Mouse (Mus musculus) midbrain, embryonic 13.5 days (tissue): ENCODE measurements around the gene Dazap1. TPM values are rescaled to one million over a fixed set of nuclear protein-coding genes. Genes with fewer than 3 reads are reported as not detected.
"Not testable (repeated sequence)": the region's sequence is repeated elsewhere in the genome, so short reads cannot be mapped to it uniquely, and the experiment has no call there.

Source experiments
- ATAC-seq: fragments of 200-750 bp; cut with Nextera tagmentation; 2 replicates; pipeline ENCODE4 v1.8.0; 2017; ENCODE audit warnings: mild to moderate bottlenecking, moderate TSS enrichment, moderate library complexity
- H3K27ac ChIP-seq: fragments of 300-500 bp; sonication (generic); 2 replicates; pipeline ENCODE4 v1.5.1; 2015; ENCODE audit warnings: inconsistent platforms, mild to moderate bottlenecking, moderate library complexity
- H3K27me3 ChIP-seq: fragments of 300-500 bp; sonication (generic); 2 replicates; pipeline ENCODE4 v1.6.1; 2015; ENCODE audit warnings: mild to moderate bottlenecking, inconsistent platforms
- H3K36me3 ChIP-seq: fragments of 300-500 bp; sonication (generic); 2 replicates; pipeline ENCODE4 v1.6.1; 2015; ENCODE audit warnings: mild to moderate bottlenecking, inconsistent platforms
- H3K4me1 ChIP-seq: fragments of 300-500 bp; sonication (generic); replicated peaks from 2 replicates; pipeline ENCODE4 v1.6.1; 2015; ENCODE audit warnings: inconsistent platforms
- H3K4me2 ChIP-seq: fragments of 300-500 bp; sonication (generic); replicated peaks from 2 replicates; pipeline ENCODE4 v1.6.1; 2015; ENCODE audit warnings: moderate library complexity, mild to moderate bottlenecking, inconsistent platforms
- H3K4me3 ChIP-seq: fragments of 300-500 bp; sonication (generic); replicated peaks from 2 replicates; pipeline ENCODE4 v1.5.1; 2015; ENCODE audit warnings: mild to moderate bottlenecking, inconsistent platforms
- H3K9ac ChIP-seq: fragments of 300-500 bp; sonication (generic); replicated peaks from 2 replicates; pipeline ENCODE4 v1.6.1; 2015; ENCODE audit warnings: mild to moderate bottlenecking, inconsistent platforms
- H3K9me3 ChIP-seq: fragments of 300-500 bp; sonication (generic); 2 replicates; pipeline ENCODE4 v1.6.1; 2016; ENCODE audit warnings: mild to moderate bottlenecking, inconsistent platforms
- WGBS: fragments of 180-500 bp; shearing (Covaris S2); methylation state at CpG from one replicate; pipeline ENCODE4 v1.1.7; 2015; 5-methylcytosine and 5-hydroxymethylcytosine counted together
- polyA plus RNA-seq: library from polyadenylated mRNA; unstranded; fragments of >200 nt; fragmentation: Nextera tagmentation; extraction: Ambion mirVana; gene quantifications from 2 replicates; pipeline ENCODE4 v1.2.1, GENCODE M21; 2015

The Dazap1 gene
- polyA plus RNA-seq, 1 experiment from 2014 or later, result 66.1 TPM

- Histone ChIP-seq H3K9me3 (no peaks in the 10 kb centered on the region), H3K36me3 (peaks cover 98% of the 10 kb centered on the region), H3K4me1 (peaks cover 77% of the 10 kb centered on the region), H3K27me3 (0 out of 2 replicates have a peak, but pooled peaks cover 4% of the 10 kb centered on the region), H3K4me2 (peak overlapping the region; percentile 87), H3K27ac (no peak overlapping the region; the same call in 1 of the 2 replicates), H3K4me3 (peak overlapping the region; percentile 22), H3K9ac (peak overlapping the region; percentile 49)
- no peak for ATAC-seq
- 79% methylated on average over 4 of the region's 4 CpGs for WGBS
Measured at GRCm38 (mm10) chr10:80237020-80237419, 24.3 kb upstream of the Dazap1 start.

GRCm38 (mm10) chr10:80238306-80238705 lies 23.0 kb upstream of the Dazap1 start:
- no peak for ATAC-seq
- Histone ChIP-seq H3K4me1 (peaks cover 74% of the 10 kb centered on the region), H3K36me3 (peaks cover 98% of the 10 kb centered on the region), H3K9ac (peak overlapping the region; percentile 50; the same call in 1 of the 2 replicates), H3K4me3 (peak overlapping the region; percentile 7), H3K4me2 (peak overlapping the region; percentile 87), H3K27ac (peak overlapping the region; percentile 21), H3K27me3 (0 out of 2 replicates have a peak, but pooled peaks cover 8% of the 10 kb centered on the region), H3K9me3 (no peaks in the 10 kb centered on the region)
- 86% methylated on average over 3 of the region's 3 CpGs for WGBS

- Histone ChIP-seq H3K27ac (no peak overlapping the region; the same call in 1 of the 2 replicates), H3K4me2 (peak overlapping the region; percentile 87; the same call in 1 of the 2 replicates), H3K4me3 (no peak overlapping the region), H3K4me1 (peaks cover 65% of the 10 kb centered on the region), H3K9ac (peak overlapping the region; percentile 50; the same call in 1 of the 2 replicates), H3K9me3 (no peaks in the 10 kb centered on the region), H3K27me3 (0 out of 2 replicates have a peak, but pooled peaks cover 8% of the 10 kb centered on the region), H3K36me3 (peaks cover 98% of the 10 kb centered on the region)
- no peak for ATAC-seq
- 93% methylated on average over 6 of the region's 6 CpGs for WGBS
Measured at GRCm38 (mm10) chr10:80239791-80240190, 21.5 kb upstream of the Dazap1 start.

GRCm38 (mm10) chr10:80242088-80242487 lies 19.2 kb upstream of the Dazap1 start:
- peak; percentile 64 for ATAC-seq
- peak overlapping the region; percentile 70 for H3K27ac ChIP-seq
- 26% methylated on average over 9 of the region's 9 CpGs for WGBS
- H3K4me3 ChIP-seq, result no peak overlapping the region
- no peaks in the 10 kb centered on the region for H3K9me3 ChIP-seq
- H3K27me3 ChIP-seq, result 0 out of 2 replicates have a peak, but pooled peaks cover 13% of the 10 kb centered on the region
- H3K4me2 ChIP-seq, result peak overlapping the region; percentile 27
- H3K36me3 ChIP-seq, result peaks cover 76% of the 10 kb centered on the region
- peaks cover 66% of the 10 kb centered on the region for H3K4me1 ChIP-seq
- H3K9ac ChIP-seq, result peak overlapping the region; percentile 36; the same call in 1 of the 2 replicates

- Histone ChIP-seq H3K4me1 (peaks cover 64% of the 10 kb centered on the region), H3K27ac (peak overlapping the region; percentile 70), H3K4me3 (no peak overlapping the region; the same call in 1 of the 2 replicates), H3K9ac (peak overlapping the region; percentile 49; the same call in 1 of the 2 replicates), H3K4me2 (peak overlapping the region; percentile 27), H3K36me3 (peaks cover 71% of the 10 kb centered on the region), H3K9me3 (no peaks in the 10 kb centered on the region), H3K27me3 (0 out of 2 replicates have a peak, but pooled peaks cover 15% of the 10 kb centered on the region)
- 73% methylated on average over 3 of the region's 3 CpGs for WGBS
- ATAC-seq, result no peak
Measured at GRCm38 (mm10) chr10:80242607-80243006, 18.7 kb upstream of the Dazap1 start.

GRCm38 (mm10) chr10:80244791-80245399 lies 16.4 kb upstream of the Dazap1 start:
- peak overlapping the region; percentile 67 for H3K27ac ChIP-seq
- peaks cover 48% of the 10 kb centered on the region for H3K36me3 ChIP-seq
- H3K27me3 ChIP-seq, result 0 out of 2 replicates have a peak, but pooled peaks cover 12% of the 10 kb centered on the region
- no peak for ATAC-seq
- H3K9me3 ChIP-seq, result no peaks in the 10 kb centered on the region
- H3K4me2 ChIP-seq, result no peak overlapping the region
- no peak overlapping the region for H3K9ac ChIP-seq
- 26% methylated on average over 5 of the region's 5 CpGs for WGBS
- H3K4me3 ChIP-seq, result no peak overlapping the region
- peaks cover 55% of the 10 kb centered on the region for H3K4me1 ChIP-seq

GRCm38 (mm10) chr10:80245600-80245999 lies 15.7 kb upstream of the Dazap1 start:
- Histone ChIP-seq H3K9ac (0 out of 2 replicates have a peak overlapping the region, but pooled peaks have one; percentile 28), H3K9me3 (no peaks in the 10 kb centered on the region), H3K4me1 (peaks cover 57% of the 10 kb centered on the region), H3K4me3 (no peak overlapping the region), H3K27ac (peak overlapping the region; percentile 66), H3K36me3 (peaks cover 41% of the 10 kb centered on the region), H3K27me3 (0 out of 2 replicates have a peak, but pooled peaks cover 11% of the 10 kb centered on the region), H3K4me2 (no peak overlapping the region)
- no peak for ATAC-seq
- WGBS, result 0% methylated on average over 4 of the region's 4 CpGs

GRCm38 (mm10) chr10:80247849-80248248 lies 13.4 kb upstream of the Dazap1 start:
- Histone ChIP-seq H3K27ac (no peak overlapping the region), H3K4me2 (no peak overlapping the region; the same call in 1 of the 2 replicates), H3K27me3 (0 out of 2 replicates have a peak, but pooled peaks cover 7% of the 10 kb centered on the region), H3K36me3 (peaks cover 19% of the 10 kb centered on the region), H3K9ac (no peak overlapping the region), H3K4me1 (peaks cover 43% of the 10 kb centered on the region), H3K9me3 (no peaks in the 10 kb centered on the region), H3K4me3 (no peak overlapping the region)
- 36% methylated on average over 6 of the region's 6 CpGs for WGBS
- no peak for ATAC-seq

- peak overlapping the region; percentile 61; the same call in 1 of the 2 replicates for H3K4me3 ChIP-seq
- H3K27ac ChIP-seq, ATAC-seq, H3K27me3 ChIP-seq, H3K9ac ChIP-seq, H3K9me3 ChIP-seq: not testable (repeated sequence)
- H3K4me2 ChIP-seq, result peak overlapping the region; percentile 7; the same call in 1 of the 2 replicates
- peaks cover 16% of the 10 kb centered on the region for H3K36me3 ChIP-seq
- WGBS, result 53% methylated on average over 3 of the region's 3 CpGs
- H3K4me1 ChIP-seq, result peaks cover 41% of the 10 kb centered on the region
Measured at GRCm38 (mm10) chr10:80248437-80248836, 12.8 kb upstream of the Dazap1 start.

GRCm38 (mm10) chr10:80248971-80249640 lies 12.2 kb upstream of the Dazap1 start, which contains the start of gene Ndufs7:
Gene Ndufs7, plus strand, starts transcription at chr10:80249121.
- under 1% methylated on average over 53 of the region's 53 CpGs for WGBS
- H3K4me2 ChIP-seq, result peak within 1 kb of the TSS; percentile 88

GRCm38 (mm10) chr10:80250059-80250458 lies 11.2 kb upstream of the Dazap1 start:
- WGBS, result 41% methylated on average over 2 of the region's 2 CpGs
- Histone ChIP-seq H3K27ac (peak overlapping the region; percentile 89; the same call in 1 of the 2 replicates), H3K4me2 (peak overlapping the region; percentile 88), H3K27me3 (0 out of 2 replicates have a peak, but pooled peaks cover 7% of the 10 kb centered on the region), H3K9ac (peak overlapping the region; percentile 81), H3K4me1 (peaks cover 35% of the 10 kb centered on the region), H3K36me3 (peaks cover 19% of the 10 kb centered on the region), H3K9me3 (no peaks in the 10 kb centered on the region), H3K4me3 (peak overlapping the region; percentile 61)
- no peak for ATAC-seq

More at GRCm38 (mm10) chr10:80248971-80249640, 12.2 kb upstream of the Dazap1 start, which contains the start of gene Ndufs7:
- Histone ChIP-seq H3K27me3 (0 out of 2 replicates have a peak, but pooled peaks cover 7% of the 10 kb centered on the region), H3K4me3 (peak within 1 kb of the TSS; percentile 61), H3K9me3 (no peaks in the 10 kb centered on the region), H3K9ac (peak within 1 kb of the TSS; percentile 81), H3K36me3 (peaks cover 16% of the 10 kb centered on the region), H3K27ac (peak within 1 kb of the TSS; percentile 89), H3K4me1 (peaks cover 41% of the 10 kb centered on the region)
- ATAC-seq, result peak; percentile 87
